15 mouse cellular contexts compared by ENCODE assay signal in the genomic region with DNA sequence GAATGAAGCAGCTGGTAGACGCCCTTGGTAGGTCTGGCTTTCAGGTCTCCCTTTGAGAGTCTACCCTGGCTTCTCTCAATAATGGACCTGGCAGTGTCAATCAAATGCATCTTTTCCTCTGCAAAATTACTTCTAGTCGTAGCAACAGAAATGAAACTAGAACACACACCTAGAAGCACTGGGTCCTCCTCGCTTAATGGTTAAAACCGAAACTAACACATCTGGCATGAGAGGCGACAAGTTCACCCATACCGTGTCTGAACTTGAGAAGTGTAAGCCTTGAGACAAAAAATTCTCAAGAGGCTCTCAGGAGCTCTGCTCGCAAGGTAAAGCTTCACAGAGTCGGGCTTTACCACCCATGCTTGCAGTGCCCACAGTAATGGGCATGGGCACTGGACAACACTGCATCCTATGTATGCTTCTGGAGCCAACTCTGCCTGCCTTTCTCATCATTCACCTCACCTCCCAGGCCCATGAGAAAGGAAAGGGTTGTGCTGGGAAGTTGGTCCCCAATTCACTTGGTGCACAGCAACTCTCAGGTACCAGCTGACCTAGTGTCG. TPM values are rescaled to one million over a fixed set of nuclear protein-coding genes. Genes with fewer than 3 reads are reported as not detected.
A peak's percentile ranks its signal among the peaks of the same experiment; 100 is the strongest.
DNase-seq lines count a peak whose midpoint lies in the region; ATAC-seq and TF ChIP-seq lines count a peak whose summit lies in the region.
"Had no signal": no experiment of that assay in that cellular context is flagged by ENCODE, and none has a peak within 500 bp of the region (broad histone marks: within the 10 kb centered on the region; RNA-seq: fewer than 3 reads in every experiment).

No protein-coding gene starts in this region.

- H3K9me3 ChIP-seq in CH12.LX (replicated peaks; ENCODE audit: low read length): peaks cover 8% of the 10 kb centered on the region
- no peaks in the 10 kb centered on the region for H3K9me3 ChIP-seq in midbrain, postnatal 0 days (ENCODE audit: low read length)
- no peaks in the 10 kb centered on the region for H3K9me3 ChIP-seq in hindbrain, embryonic 13.5 days
- H3K9me3 ChIP-seq: embryonic facial prominence, embryonic 10.5 days; forebrain, embryonic 12.5 days; heart, embryonic 15.5 days; limb, embryonic 15.5 days; midbrain, embryonic 13.5 days had no signal

- ATAC-seq in megakaryocyte, adult 5-6 weeks (ENCODE audit: poor library complexity, severe bottlenecking): peak; percentile 40
- no peak for ATAC-seq in midbrain, postnatal 0 days (ENCODE audit: low FRiP score)
- no peak for ATAC-seq in hindbrain, embryonic 13.5 days (ENCODE audit: low FRiP score)
- ATAC-seq: midbrain, embryonic 13.5 days had no signal

- TF ChIP-seq RAD21 in CH12.LX (IDR thresholded peaks at IDR 0.05; ENCODE audit: low read depth, low read length): no peak; the same call in 1 of the 2 replicates

- H3K79me2 ChIP-seq in CH12.LX (replicated peaks; ENCODE audit: control insufficient read depth, extremely low read depth, insufficient read depth, poor library complexity, severe bottlenecking): no peaks in the 10 kb centered on the region

- peak; percentile 14 to 27 for DNase-seq in spleen, postnatal 36 days (ENCODE audit: low spot score in 2 of 2)
- DNase-seq in spleen, adult 12 weeks (ENCODE audit: low spot score): no peak
- peak; percentile 73 for DNase-seq in CH12.LX (ENCODE audit: extremely low read depth)
- no peak for DNase-seq in midbrain, postnatal 0 days (ENCODE audit: low spot score)
- DNase-seq in Muller cell, postnatal 12 days (ENCODE audit: inconsistent ontology term): no peak
- DNase-seq: adrenal gland, adult 8-10 months had no signal

- H3K27ac ChIP-seq in CH12.LX (ENCODE audit: insufficient read depth, low read depth): peak overlapping the region; percentile 48
- no peak overlapping the region for H3K27ac ChIP-seq in midbrain, postnatal 0 days (ENCODE audit: low read depth, low read length)
- H3K27ac ChIP-seq in hindbrain, embryonic 13.5 days: no peak overlapping the region
- H3K27ac ChIP-seq: embryonic facial prominence, embryonic 10.5 days; forebrain, embryonic 12.5 days; heart, embryonic 15.5 days; limb, embryonic 15.5 days; midbrain, embryonic 13.5 days had no signal

- WGBS in midbrain, postnatal 0 days: 93% methylated on average over 9 of the region's 9 CpGs
- WGBS in hindbrain, embryonic 13.5 days: 95% methylated on average over 9 of the region's 9 CpGs

- H3K4me3 ChIP-seq in CH12.LX (replicated peaks in 1 of 3; ENCODE audit: low read depth in 2 of 3, low read length in 2 of 3, poor library complexity in 1 of 3): peak overlapping the region in 2 of 3 experiments; percentile 6 to 38
- no peak overlapping the region for H3K4me3 ChIP-seq in midbrain, postnatal 0 days (ENCODE audit: low read depth, low read length)
- H3K4me3 ChIP-seq in hindbrain, embryonic 13.5 days: no peak overlapping the region
- H3K4me3 ChIP-seq: embryonic facial prominence, embryonic 10.5 days; forebrain, embryonic 12.5 days; heart, embryonic 15.5 days; limb, embryonic 15.5 days; midbrain, embryonic 13.5 days; myocyte had no signal

- peak; percentile 80 for TF ChIP-seq EP300 in CH12.LX (IDR thresholded peaks at IDR 0.05; ENCODE audit: low read length)

- H3K27me3 ChIP-seq in CH12.LX (replicated peaks): peaks cover 70% of the 10 kb centered on the region
- no peaks in the 10 kb centered on the region for H3K27me3 ChIP-seq in midbrain, postnatal 0 days (ENCODE audit: insufficient read depth, low read length)
- 0 out of 2 replicates have a peak, but pooled peaks cover 6% of the 10 kb centered on the region for H3K27me3 ChIP-seq in hindbrain, embryonic 13.5 days
- H3K27me3 ChIP-seq: limb, embryonic 15.5 days had no signal

- TF ChIP-seq CTCF in CH12.LX (conservative IDR thresholded peaks at IDR 0.05 in 1 of 2, IDR thresholded peaks at IDR 0.05 in 1 of 2; ENCODE audit: low read depth in 2 of 2, low read length in 2 of 2): no peak
- TF ChIP-seq CTCF in midbrain, postnatal 0 days (IDR thresholded peaks at IDR 0.05): no peak

- H3K4me1 ChIP-seq in CH12.LX (ENCODE audit: control insufficient read depth in 1 of 2, insufficient read depth in 2 of 2): peaks cover 7 to 26% of the 10 kb centered on the region in 2 experiments
- H3K4me1 ChIP-seq in midbrain, postnatal 0 days (ENCODE audit: insufficient read depth, low read length): no peaks in the 10 kb centered on the region
- no peaks in the 10 kb centered on the region for H3K4me1 ChIP-seq in hindbrain, embryonic 13.5 days (replicated peaks)
- H3K4me1 ChIP-seq: embryonic facial prominence, embryonic 10.5 days; forebrain, embryonic 12.5 days; limb, embryonic 15.5 days; midbrain, embryonic 13.5 days had no signal

- H3K4me2 ChIP-seq in CH12.LX (ENCODE audit: insufficient read depth, low read depth, poor library complexity, severe bottlenecking): peak overlapping the region; percentile 96
- H3K4me2 ChIP-seq in midbrain, postnatal 0 days (ENCODE audit: low read depth, low read length, poor library complexity, severe bottlenecking): no peak overlapping the region
- no peak overlapping the region for H3K4me2 ChIP-seq in hindbrain, embryonic 13.5 days
- H3K4me2 ChIP-seq: forebrain, embryonic 12.5 days; heart, embryonic 15.5 days; limb, embryonic 15.5 days; midbrain, embryonic 13.5 days had no signal

- dilution Hi-C loops in CH12.LX (cut with MboI; ENCODE audit: extremely low pct_ligation_motif_present, extremely low pct_unique_long_range_greater_than_20kb, low sequenced_read_pairs): no loop called here

- TF ChIP-seq POLR2A in CH12.LX (IDR thresholded peaks at IDR 0.05; ENCODE audit: low read depth, low read length): no peak

- H3K9ac ChIP-seq in CH12.LX (ENCODE audit: insufficient read depth, low read depth): no peak overlapping the region
- no peak overlapping the region for H3K9ac ChIP-seq in midbrain, postnatal 0 days (replicated peaks; ENCODE audit: low read length, poor library complexity, severe bottlenecking)
- no peak overlapping the region for H3K9ac ChIP-seq in hindbrain, embryonic 13.5 days
- H3K9ac ChIP-seq: forebrain, embryonic 12.5 days; heart, embryonic 15.5 days; limb, embryonic 15.5 days; midbrain, embryonic 13.5 days had no signal

- in situ Hi-C loops in CH12.LX (cut with MboI; ENCODE audit: low pct_ligation_motif_present, low pct_unique_long_range_greater_than_20kb, low sequenced_read_pairs): no loop called here

- H3K36me3 ChIP-seq in CH12.LX (replicated peaks in 1 of 2; ENCODE audit: control insufficient read depth in 1 of 2, insufficient read depth in 1 of 2, low read length in 1 of 2): no peaks in the 10 kb centered on the region
- H3K36me3 ChIP-seq in midbrain, postnatal 0 days (ENCODE audit: insufficient read depth, low read length): no peaks in the 10 kb centered on the region
- H3K36me3 ChIP-seq in hindbrain, embryonic 13.5 days: no peaks in the 10 kb centered on the region
- H3K36me3 ChIP-seq: embryonic facial prominence, embryonic 10.5 days; forebrain, embryonic 12.5 days; heart, embryonic 15.5 days; limb, embryonic 15.5 days; midbrain, embryonic 13.5 days had no signal

TF ChIP-seq in CH12.LX, 34 proteins besides CTCF, POLR2A, EP300 and RAD21 (continues in another document):
- TF ChIP-seq IRF4 (IDR thresholded peaks at IDR 0.05; ENCODE audit: low read depth, low read length) (peak; percentile 88), ELF1 (IDR thresholded peaks at IDR 0.05; ENCODE audit: low read depth, low read length) (no peak), TBP (conservative IDR thresholded peaks at IDR 0.05; ENCODE audit: low read depth, low read length) (no peak), POLR2AphosphoS2 (IDR thresholded peaks at IDR 0.05; ENCODE audit: low read depth, low read length) (no peak), USF2 (conservative IDR thresholded peaks at IDR 0.05; ENCODE audit: low read depth, low read length) (no peak), HCFC1 (IDR thresholded peaks at IDR 0.05; ENCODE audit: low read depth, low read length) (no peak), PAX5 (IDR thresholded peaks at IDR 0.05; ENCODE audit: low read length) (no peak), CHD2 (IDR thresholded peaks at IDR 0.05; ENCODE audit: low read length) (0 out of 2 replicates have a peak, but pooled peaks have one; percentile 51), RCOR1 (conservative IDR thresholded peaks at IDR 0.05; ENCODE audit: low read depth, low read length) (0 out of 2 replicates have a peak, but pooled peaks have one; percentile 48), ZC3H11A (IDR thresholded peaks at IDR 0.05; ENCODE audit: low read depth, low read length) (no peak), MAZ (IDR thresholded peaks at IDR 0.05; ENCODE audit: low read depth, low read length) (0 out of 2 replicates have a peak, but pooled peaks have one; percentile 31), ZKSCAN1 (IDR thresholded peaks at IDR 0.05; ENCODE audit: borderline replicate concordance, low read depth, low read length) (no peak), NELFE (IDR thresholded peaks at IDR 0.05; ENCODE audit: low read depth, low read length) (no peak), ZMIZ1 (IDR thresholded peaks at IDR 0.05; ENCODE audit: low read depth, low read length) (peak; percentile 46; the same call in 1 of the 2 replicates), ZNF384 (IDR thresholded peaks at IDR 0.05; ENCODE audit: low read depth, low read length) (0 out of 2 replicates have a peak, but pooled peaks have one; percentile 31), NRF1 (IDR thresholded peaks at IDR 0.05; ENCODE audit: low read depth, low read length) (no peak), TCF12 (IDR thresholded peaks at IDR 0.05; ENCODE audit: low read depth, low read length) (peak; percentile 88)

RNA-seq across cellular contexts. Expression of gene Plekha1, which starts 37.6 kb away (rescaled TPM):
- total RNA-seq in CH12.LX (2012; rRNA removed): 4.0 and 8.3 TPM in 2 replicates
- total RNA-seq in CH12.LX (2014; rRNA removed): 0.23 and 0.26 TPM in 2 replicates
- polyA plus RNA-seq in CH12.LX (2012; ENCODE audit: insufficient read length, low read depth): 0.25 and 0.36 TPM in 2 replicates
- 36.5 and 38.9 TPM in 2 replicates for total RNA-seq in megakaryocyte, adult 5-6 weeks (2015)
- total RNA-seq in megakaryocyte, adult 5-6 weeks (2017): 56.6 and 57.7 TPM in 2 replicates
- 94.4 and 106 TPM in 2 replicates for total RNA-seq in midbrain, postnatal 0 days (2014; rRNA removed)
- 46.8 and 51.7 TPM in 2 replicates for polyA plus RNA-seq in midbrain, postnatal 0 days (2015; fragmentation: Nextera tagmentation; extraction: Ambion mirVana)
- polyA plus RNA-seq in hindbrain, embryonic 13.5 days (2015; fragmentation: Nextera tagmentation; extraction: Ambion mirVana): 63.4 and 65.4 TPM in 2 replicates

RNA-seq across cellular contexts. Expression of gene Btbd16, which starts 54.1 kb away (rescaled TPM):
- total RNA-seq in CH12.LX (2012; rRNA removed) (not detected in 2 replicates), CH12.LX (2014; rRNA removed) (not detected in 2 replicates)
- not detected in 2 replicates for polyA plus RNA-seq in CH12.LX (2012; ENCODE audit: insufficient read length, low read depth)
- total RNA-seq in megakaryocyte, adult 5-6 weeks (2015): 0.25 TPM in 1 of 2 replicates, not detected in the other
- total RNA-seq in megakaryocyte, adult 5-6 weeks (2017): 0.29 TPM in 1 of 2 replicates, not detected in the other
- not detected in 2 replicates for total RNA-seq in midbrain, postnatal 0 days (2014; rRNA removed)
- 0.29 and 0.32 TPM in 2 replicates for polyA plus RNA-seq in midbrain, postnatal 0 days (2015; fragmentation: Nextera tagmentation; extraction: Ambion mirVana)
- polyA plus RNA-seq in hindbrain, embryonic 13.5 days (2015; fragmentation: Nextera tagmentation; extraction: Ambion mirVana): 0.16 TPM in 1 of 2 replicates, not detected in the other
- total RNA-seq: heart, adult 8-10 months had no signal
- polyA plus RNA-seq: forebrain, embryonic 12.5 days; midbrain, embryonic 13.5 days; myocyte had no signal

Comparison
In these comparisons a context has a peak if more than half of its experiments do, and no peak if none do; other contexts are left out.
1. DNase-seq: peak in spleen, postnatal 36 days (2 of 2) and CH12.LX (single experiment); none in spleen, adult 12 weeks (single experiment), midbrain, postnatal 0 days (single experiment) and Muller cell, postnatal 12 days (single experiment).
2. H3K4me3 ChIP-seq: peak in CH12.LX (2 of 3); none in midbrain, postnatal 0 days (single experiment) and hindbrain, embryonic 13.5 days (single experiment).
3. RNA of gene Plekha1, which starts 37.6 kb away (total RNA-seq): 94.4 to 106 TPM in midbrain, postnatal 0 days and 36.5 to 57.7 TPM in megakaryocyte, adult 5-6 weeks; 0.23 to 8.3 TPM in CH12.LX; every median in the first group is over 4 times any median in the second.